Mouse (Mus musculus) CH12.LX (cell line): ENCODE measurements around the gene Dand5. TPM values are rescaled to one million over a fixed set of nuclear protein-coding genes. Genes with fewer than 3 reads are reported as not detected.

ENCODE experiments used
- DNase-seq: peaks from one replicate; pipeline ENCODE4 v3.0.0-alpha.2; 2013; ENCODE audit errors: extremely low read depth
- H3K27ac ChIP-seq: 2 replicates; pipeline ENCODE4 v1.5.1; 2012; ENCODE audit warnings: low read depth, mild to moderate bottlenecking, control low read depth, moderate library complexity; ENCODE audit not compliant: insufficient read depth
- H3K27me3 ChIP-seq: replicated peaks from 2 replicates; pipeline ENCODE3; 2012; ENCODE audit warnings: inconsistent platforms
- H3K36me3 ChIP-seq, 2 experiments: replicated peaks in 1 of 2; 2 replicates each; pipeline versions ENCODE3 to v1.6.1; 2012; ENCODE audit warnings: inconsistent platforms in 1 of 2, low read length in 1 of 2, mild to moderate bottlenecking in 1 of 2, mixed read lengths in 1 of 2, moderate library complexity in 1 of 2; ENCODE audit not compliant: control insufficient read depth in 1 of 2, insufficient read depth in 1 of 2
- H3K4me1 ChIP-seq, 2 experiments: 2 replicates each; pipeline ENCODE4 v1.6.1; 2012; ENCODE audit warnings: inconsistent platforms in 1 of 2, moderate library complexity in 1 of 2; ENCODE audit not compliant: insufficient read depth in 2 of 2, control insufficient read depth in 1 of 2
- H3K4me2 ChIP-seq: 2 replicates; pipeline ENCODE4 v1.6.1; 2012; ENCODE audit warnings: low read depth, mild to moderate bottlenecking, control low read depth; ENCODE audit not compliant: poor library complexity, insufficient read depth, severe bottlenecking
- H3K4me3 ChIP-seq, 3 experiments: fragments of 150-350 bp in 1 of 3; sonication (generic) in 1 of 3; replicated peaks in 1 of 3; 2 replicates each; pipeline versions ENCODE3 to v1.5.1; 2011 to 2012; ENCODE audit warnings: low read depth in 2 of 3, low read length in 2 of 3, mild to moderate bottlenecking in 2 of 3, moderate library complexity in 2 of 3, control low read depth in 1 of 3, improper control_type of control experiment in 1 of 3, inconsistent platforms in 1 of 3, mixed read lengths in 1 of 3; ENCODE audit not compliant: poor library complexity in 1 of 3
- H3K79me2 ChIP-seq: replicated peaks from 2 replicates; pipeline ENCODE4 v1.6.1; 2012; ENCODE audit warnings: mild to moderate bottlenecking, moderate library complexity; ENCODE audit not compliant: control insufficient read depth, poor library complexity, insufficient read depth, severe bottlenecking; ENCODE audit errors: extremely low read depth
- H3K9ac ChIP-seq: 2 replicates; pipeline ENCODE4 v1.6.1; 2012; ENCODE audit warnings: low read depth, mild to moderate bottlenecking, control low read depth, moderate library complexity; ENCODE audit not compliant: insufficient read depth
- H3K9me3 ChIP-seq: replicated peaks from 2 replicates; pipeline ENCODE3; 2012; ENCODE audit warnings: low read length, inconsistent platforms, mixed read lengths
- BHLHE40 ChIP-seq: IDR thresholded peaks from 2 replicates; pipeline ENCODE4 v1.6.1; 2011; ENCODE audit warnings: mild to moderate bottlenecking, low read depth, low read length, improper control_type of control experiment
- CHD1 ChIP-seq: IDR thresholded peaks from 2 replicates; pipeline ENCODE4 v1.6.1; 2012; ENCODE audit warnings: low read depth, low read length, improper control_type of control experiment, inconsistent platforms
- CHD2 ChIP-seq: IDR thresholded peaks from 2 replicates; pipeline ENCODE4 v1.6.1; 2011; ENCODE audit warnings: low read length, improper control_type of control experiment
- CTCF ChIP-seq, 2 experiments: IDR thresholded peaks in 1 of 2; conservative IDR thresholded peaks in 1 of 2; 2 replicates each; pipeline ENCODE4 v1.5.1; 2011 to 2012; ENCODE audit warnings: low read depth in 2 of 2, low read length in 2 of 2, improper control_type of control experiment in 1 of 2, inconsistent platforms in 1 of 2, mild to moderate bottlenecking in 1 of 2, moderate library complexity in 1 of 2
- EP300 ChIP-seq: IDR thresholded peaks from 2 replicates; pipeline ENCODE4 v1.6.1; 2011; ENCODE audit warnings: low read length, improper control_type of control experiment
- GABPA ChIP-seq: IDR thresholded peaks from 2 replicates; pipeline ENCODE4 v1.6.1; 2012; ENCODE audit warnings: low read depth, low read length, improper control_type of control experiment, inconsistent platforms; ENCODE audit not compliant: insufficient replicate concordance
- HCFC1 ChIP-seq: IDR thresholded peaks from 2 replicates; pipeline ENCODE4 v1.6.1; 2012; ENCODE audit warnings: low read depth, mild to moderate bottlenecking, inconsistent platforms, low read length, improper control_type of control experiment
- IRF4 ChIP-seq: IDR thresholded peaks from 2 replicates; pipeline ENCODE4 v1.6.1; 2014; ENCODE audit warnings: low read depth, mild to moderate bottlenecking, inconsistent platforms, low read length, improper control_type of control experiment
- JUN ChIP-seq: IDR thresholded peaks from 2 replicates; pipeline ENCODE4 v1.6.1; 2011; ENCODE audit warnings: low read depth, mild to moderate bottlenecking, low read length, improper control_type of control experiment, moderate library complexity; ENCODE audit not compliant: insufficient read depth
- JUND ChIP-seq: conservative IDR thresholded peaks from 2 replicates; pipeline ENCODE4 v1.6.1; 2011; ENCODE audit warnings: low read depth, low read length, improper control_type of control experiment
- KAT2A ChIP-seq: IDR thresholded peaks from 2 replicates; pipeline ENCODE4 v1.6.1; 2012; ENCODE audit warnings: low read length, improper control_type of control experiment, inconsistent platforms; ENCODE audit not compliant: insufficient replicate concordance
- MAFK ChIP-seq: IDR thresholded peaks from 2 replicates; pipeline ENCODE4 v1.6.1; 2011; ENCODE audit warnings: low read length, improper control_type of control experiment; ENCODE audit not compliant: insufficient replicate concordance
- MAX ChIP-seq: IDR thresholded peaks from 2 replicates; pipeline ENCODE4 v1.6.1; 2011; ENCODE audit warnings: low read length, improper control_type of control experiment
- MAZ ChIP-seq: IDR thresholded peaks from 2 replicates; pipeline ENCODE4 v1.6.1; 2012; ENCODE audit warnings: low read depth, mild to moderate bottlenecking, inconsistent platforms, low read length, improper control_type of control experiment, moderate library complexity
- MEF2A ChIP-seq: IDR thresholded peaks from 2 replicates; pipeline ENCODE4 v1.6.1; 2014; ENCODE audit warnings: low read depth, mild to moderate bottlenecking, inconsistent platforms, low read length, improper control_type of control experiment, borderline replicate concordance
- NRF1 ChIP-seq: IDR thresholded peaks from 2 replicates; pipeline ENCODE4 v1.6.1; 2014; ENCODE audit warnings: low read depth, mild to moderate bottlenecking, inconsistent platforms, low read length, improper control_type of control experiment, moderate library complexity
- POLR2A ChIP-seq: IDR thresholded peaks from 2 replicates; pipeline ENCODE4 v1.6.1; 2011; ENCODE audit warnings: low read depth, mild to moderate bottlenecking, improper control_type of control experiment, low read length
- RAD21 ChIP-seq: IDR thresholded peaks from 2 replicates; pipeline ENCODE4 v1.6.1; 2011; ENCODE audit warnings: low read depth, mild to moderate bottlenecking, low read length, improper control_type of control experiment, moderate library complexity
- RCOR1 ChIP-seq: conservative IDR thresholded peaks from 2 replicates; pipeline ENCODE4 v1.6.1; 2012; ENCODE audit warnings: low read depth, mild to moderate bottlenecking, inconsistent platforms, low read length, improper control_type of control experiment
- TCF12 ChIP-seq: IDR thresholded peaks from 2 replicates; pipeline ENCODE4 v1.6.1; 2014; ENCODE audit warnings: low read depth, mild to moderate bottlenecking, inconsistent platforms, low read length, improper control_type of control experiment
- UBTF ChIP-seq: IDR thresholded peaks from 2 replicates; pipeline ENCODE4 v1.6.1; 2012; ENCODE audit warnings: low read depth, mild to moderate bottlenecking, inconsistent platforms, low read length, improper control_type of control experiment, moderate library complexity
- USF1 ChIP-seq: IDR thresholded peaks from 2 replicates; pipeline ENCODE4 v1.6.1; 2014; ENCODE audit warnings: low read depth, mild to moderate bottlenecking, inconsistent platforms, low read length, improper control_type of control experiment
- USF2 ChIP-seq: conservative IDR thresholded peaks from 2 replicates; pipeline ENCODE4 v1.6.1; 2011; ENCODE audit warnings: low read depth, low read length, improper control_type of control experiment
- ZC3H11A ChIP-seq: IDR thresholded peaks from 2 replicates; pipeline ENCODE4 v1.6.1; 2012; ENCODE audit warnings: low read depth, mild to moderate bottlenecking, inconsistent platforms, low read length, improper control_type of control experiment
- ZKSCAN1 ChIP-seq: IDR thresholded peaks from 2 replicates; pipeline ENCODE4 v1.6.1; 2012; ENCODE audit warnings: low read depth, inconsistent platforms, low read length, improper control_type of control experiment, borderline replicate concordance
- dilution Hi-C: fragments of 300-500 bp; cut with MboI; formaldehyde crosslinking; loops from 2 replicates; pipeline ENCODE4 v1.14.3; 2020; ENCODE audit warnings: low sequenced_read_pairs; ENCODE audit not compliant: extremely low pct_unique_long_range_greater_than_20kb, extremely low pct_ligation_motif_present
- in situ Hi-C: fragments of 300-500 bp; cut with MboI; formaldehyde crosslinking; loops from 3 replicates; pipeline ENCODE4 v1.14.3; 2019; ENCODE audit warnings: low sequenced_read_pairs, low pct_ligation_motif_present, low pct_unique_long_range_greater_than_20kb, mixed read lengths
- polyA plus RNA-seq: library from polyadenylated mRNA; unstranded; fragments of >175 nt; gene quantifications from 2 replicates; pipeline ENCODE4 v1.2.1, GENCODE M21; 2012; ENCODE audit warnings: low read depth; ENCODE audit not compliant: insufficient read length
- total RNA-seq, 2 experiments: library from RNA; depleted of rRNA; stranded (reverse); fragments of 300-350 nt in 1 of 2; fragments of >200 nt in 1 of 2; gene quantifications; 2 replicates each; pipeline ENCODE4 v1.2.3; 2012 to 2014

Dand5 gene
- total and polyA plus RNA-seq, 3 experiments, result 1.4 to 1.7 (median 1.5) TPM

DNA sequence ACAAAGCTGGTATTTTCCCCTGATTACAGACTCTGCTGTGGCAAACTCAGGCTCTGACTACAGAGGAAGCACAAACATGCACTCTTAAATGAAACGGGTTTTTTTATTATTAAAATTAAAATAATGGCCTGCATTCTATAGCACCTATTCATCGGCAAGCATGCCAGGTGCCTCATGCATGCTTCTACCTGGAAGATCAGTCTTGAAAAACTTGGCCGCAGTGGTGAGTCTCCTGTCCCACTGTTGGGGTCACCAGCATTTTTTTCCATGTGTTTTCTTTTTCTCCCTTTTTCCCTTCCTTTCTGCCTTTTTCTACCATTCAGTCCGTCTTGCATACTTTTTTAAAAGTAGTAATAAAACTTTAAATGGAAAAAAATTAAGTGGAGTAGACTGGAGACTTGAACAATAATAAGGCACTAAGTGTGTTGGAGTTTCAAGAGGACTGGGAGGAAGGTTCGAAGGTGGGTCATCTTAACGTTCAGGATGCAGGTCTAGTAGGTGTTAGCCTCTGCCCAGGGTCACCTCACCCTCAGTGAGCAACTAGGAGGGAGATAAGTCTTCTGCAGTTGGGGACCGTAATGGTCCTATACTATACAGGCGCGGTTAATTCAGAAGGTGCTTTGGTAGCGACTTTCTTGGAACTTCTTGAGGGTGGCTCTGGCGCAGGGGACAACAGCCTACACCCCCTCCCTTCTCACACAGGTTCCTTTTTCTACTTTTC is 39.3 kb downstream of the Dand5 start:
- H3K9me3 ChIP-seq, result no peaks in the 10 kb centered on the region
- H3K79me2 ChIP-seq, result no peaks in the 10 kb centered on the region
- peaks cover 93% of the 10 kb centered on the region for H3K27me3 ChIP-seq
- H3K4me2 ChIP-seq, result no peak overlapping the region
- dilution Hi-C loops (no loop called here), in situ Hi-C loops (no loop called here)
- no peak overlapping the region for H3K4me3 ChIP-seq
- H3K9ac ChIP-seq, result no peak overlapping the region
- no peak for DNase-seq
- TF ChIP-seq ZC3H11A (no peak), RAD21 (no peak), POLR2A (no peak), MAX (no peak), CHD2 (no peak), KAT2A (no peak), IRF4 (no peak), GABPA (no peak), JUN (no peak), UBTF (no peak), JUND (no peak)
- no peaks in the 10 kb centered on the region for H3K36me3 ChIP-seq
- no peaks in the 10 kb centered on the region for H3K4me1 ChIP-seq
- no peak overlapping the region for H3K27ac ChIP-seq

DNA sequence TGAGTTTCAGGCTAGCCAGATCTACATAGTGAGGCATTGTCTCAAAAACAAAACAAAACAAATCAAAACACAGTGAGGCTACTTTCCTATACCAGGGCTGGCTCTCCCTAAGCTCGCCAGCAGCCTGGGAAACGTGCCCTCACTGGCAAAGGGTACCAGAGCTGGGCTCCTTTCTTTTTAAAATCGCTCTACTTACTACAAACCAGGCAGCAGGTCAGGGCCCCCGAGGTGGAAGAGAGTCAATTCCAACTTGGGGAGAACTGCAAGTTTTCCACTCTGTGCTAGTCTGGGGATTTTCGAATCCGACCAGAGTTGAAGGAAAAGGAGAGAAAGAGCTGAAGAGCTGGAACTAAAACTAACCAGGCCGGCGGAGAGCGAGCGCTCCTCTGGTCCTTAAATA is 39.9 kb downstream of the Dand5 start:
- Histone ChIP-seq H3K9ac (no peak overlapping the region), H3K9me3 (no peaks in the 10 kb centered on the region), H3K4me1 (no peaks in the 10 kb centered on the region), H3K79me2 (no peaks in the 10 kb centered on the region), H3K4me2 (no peak overlapping the region), H3K36me3 (no peaks in the 10 kb centered on the region), H3K27ac (no peak overlapping the region), H3K27me3 (peaks cover 93% of the 10 kb centered on the region), H3K4me3 (no peak overlapping the region)
- in situ Hi-C loops, result no loop called here
- no peak for DNase-seq
- dilution Hi-C loops, result no loop called here
- TF ChIP-seq MAFK (no peak), CTCF (conservative IDR thresholded peaks at IDR 0.05 in 1 of 2, IDR thresholded peaks at IDR 0.05 in 1 of 2; ENCODE audit: low read depth in 2 of 2, low read length in 2 of 2) (no peak), USF2 (no peak), HCFC1 (no peak), MAX (no peak), USF1 (no peak), MEF2A (no peak), JUN (no peak), ZKSCAN1 (no peak), CHD1 (no peak), TCF12 (no peak), NRF1 (no peak), MAZ (no peak), EP300 (no peak), IRF4 (no peak), JUND (no peak), RCOR1 (no peak), POLR2A (no peak), BHLHE40 (no peak)
